Mouse (Mus musculus) embryonic facial prominence, embryonic 13.5 days (tissue): ENCODE data around the gene Foxc2. TPM values are rescaled to one million over a fixed set of nuclear protein-coding genes. Genes with fewer than 3 reads are reported as not detected.

ENCODE experiments used
- ATAC-seq: fragments of 200-750 bp; cut with Nextera tagmentation; 2 replicates; pipeline ENCODE4 v1.8.0; 2017; ENCODE audit warnings: low read depth; ENCODE audit not compliant: insufficient number of reproducible peaks, insufficient read depth, low FRiP score, low TSS enrichment
- H3K27ac ChIP-seq: fragments of 300-500 bp; sonication (generic); 2 replicates; pipeline ENCODE4 v1.5.1; 2015; ENCODE audit warnings: moderate library complexity, mild to moderate bottlenecking, inconsistent platforms
- H3K27me3 ChIP-seq: fragments of 300-500 bp; sonication (generic); 2 replicates; pipeline ENCODE4 v1.6.1; 2015; ENCODE audit warnings: mild to moderate bottlenecking, inconsistent platforms
- H3K36me3 ChIP-seq: fragments of 300-500 bp; sonication (generic); 2 replicates; pipeline ENCODE4 v1.6.1; 2015; ENCODE audit warnings: mild to moderate bottlenecking, inconsistent platforms
- H3K4me1 ChIP-seq: fragments of 300-500 bp; sonication (generic); 2 replicates; pipeline ENCODE4 v1.6.1; 2015; ENCODE audit warnings: inconsistent platforms
- H3K4me2 ChIP-seq: fragments of 300-500 bp; sonication (generic); 2 replicates; pipeline ENCODE4 v1.6.1; 2015; ENCODE audit warnings: moderate library complexity, mild to moderate bottlenecking, inconsistent platforms
- H3K4me3 ChIP-seq: fragments of 300-500 bp; sonication (generic); 2 replicates; pipeline ENCODE4 v1.5.1; 2015; ENCODE audit warnings: mild to moderate bottlenecking, inconsistent platforms
- H3K9ac ChIP-seq: fragments of 300-500 bp; sonication (generic); 2 replicates; pipeline ENCODE4 v1.6.1; 2015; ENCODE audit warnings: mild to moderate bottlenecking, inconsistent platforms
- H3K9me3 ChIP-seq: fragments of 300-500 bp; sonication (generic); 2 replicates; pipeline ENCODE4 v1.6.1; 2016; ENCODE audit warnings: inconsistent platforms
- WGBS: fragments of 180-500 bp; shearing (Covaris S2); methylation state at CpG from one replicate; pipeline ENCODE4 v1.1.7; 2015; ENCODE audit warnings: mixed read lengths; 5-methylcytosine and 5-hydroxymethylcytosine counted together
- polyA plus RNA-seq: library from polyadenylated mRNA; unstranded; fragments of >200 nt; fragmentation: Nextera tagmentation; extraction: Ambion mirVana; gene quantifications from 2 replicates; pipeline ENCODE4 v1.2.1, GENCODE M21; 2015

Foxc2 gene
- polyA plus RNA-seq, 1 experiment from 2014 or later = 3.3 TPM

GRCm38 (mm10) chr8:121123113-121123512 is 7.1 kb downstream of the Foxc2 start:
- ATAC-seq = no peak
- Histone ChIP-seq H3K36me3 (no peaks in the 10 kb centered on the region), H3K4me3 (no peak overlapping the region), H3K9me3 (no peaks in the 10 kb centered on the region), H3K4me1 (peaks cover 30% of the 10 kb centered on the region), H3K9ac (no peak overlapping the region), H3K4me2 (no peak overlapping the region), H3K27ac (no peak overlapping the region), H3K27me3 (peaks cover 99% of the 10 kb centered on the region)
- 40% methylated on average over 2 of the region's 2 CpGs for WGBS

- peak overlapping the region; percentile 40; the same call in 1 of the 2 replicates for H3K4me3 ChIP-seq
- 3% methylated on average over 17 of the region's 17 CpGs for WGBS
- no peaks in the 10 kb centered on the region for H3K9me3 ChIP-seq
- peaks cover 43% of the 10 kb centered on the region for H3K4me1 ChIP-seq
- H3K36me3 ChIP-seq = no peaks in the 10 kb centered on the region
- H3K27ac ChIP-seq = no peak overlapping the region
- H3K9ac ChIP-seq = no peak overlapping the region
- peak overlapping the region; percentile 68 for H3K4me2 ChIP-seq
- peaks cover 100% of the 10 kb centered on the region for H3K27me3 ChIP-seq
- peak; percentile 27; the same call in 1 of the 2 replicates for ATAC-seq
Observed at GRCm38 (mm10) chr8:121124547-121125239, 8.7 kb downstream of the Foxc2 start.

- H3K36me3 ChIP-seq = no peaks in the 10 kb centered on the region
- under 1% methylated on average over 35 of the region's 36 CpGs for WGBS
- peak overlapping the region; percentile 40 for H3K4me3 ChIP-seq
- H3K4me2 ChIP-seq = peak overlapping the region; percentile 68
- peak; percentile 65 for ATAC-seq
- H3K27me3 ChIP-seq = peaks cover 100% of the 10 kb centered on the region
- no peaks in the 10 kb centered on the region for H3K9me3 ChIP-seq
- peaks cover 40% of the 10 kb centered on the region for H3K4me1 ChIP-seq
- no peak overlapping the region; the same call in 1 of the 2 replicates for H3K27ac ChIP-seq
- 0 out of 2 replicates have a peak overlapping the region, but pooled peaks have one; percentile 36 for H3K9ac ChIP-seq
Observed at GRCm38 (mm10) chr8:121125311-121125876, 9.4 kb downstream of the Foxc2 start.

- ATAC-seq = no peak
- Histone ChIP-seq H3K36me3 (no peaks in the 10 kb centered on the region), H3K27ac (no peak overlapping the region), H3K4me2 (peak overlapping the region; percentile 68), H3K4me3 (peak overlapping the region; percentile 40), H3K9ac (no peak overlapping the region), H3K27me3 (peaks cover 100% of the 10 kb centered on the region), H3K9me3 (no peaks in the 10 kb centered on the region), H3K4me1 (peaks cover 38% of the 10 kb centered on the region)
- 5% methylated on average over 6 of the region's 6 CpGs for WGBS
Observed at GRCm38 (mm10) chr8:121126191-121126590, 10.2 kb downstream of the Foxc2 start.

GRCm38 (mm10) chr8:121126694-121127093 is 10.7 kb downstream of the Foxc2 start:
- no peak for ATAC-seq
- H3K9me3 ChIP-seq = no peaks in the 10 kb centered on the region
- H3K4me2 ChIP-seq = no peak overlapping the region
- H3K9ac ChIP-seq = no peak overlapping the region
- H3K27me3 ChIP-seq = peaks cover 99% of the 10 kb centered on the region
- H3K4me1 ChIP-seq = peaks cover 36% of the 10 kb centered on the region
- no peak overlapping the region for H3K27ac ChIP-seq
- H3K36me3 ChIP-seq = no peaks in the 10 kb centered on the region
- H3K4me3 ChIP-seq = no peak overlapping the region
- 4% methylated on average over 6 of the region's 6 CpGs for whole genome bisulfite sequencing

- Histone ChIP-seq H3K27me3 (peaks cover 99% of the 10 kb centered on the region), H3K4me2 (no peak overlapping the region), H3K4me3 (no peak overlapping the region), H3K4me1 (peaks cover 36% of the 10 kb centered on the region), H3K36me3 (no peaks in the 10 kb centered on the region), H3K27ac (no peak overlapping the region), H3K9me3 (no peaks in the 10 kb centered on the region), H3K9ac (no peak overlapping the region)
- 3% methylated on average over 11 of the region's 11 CpGs for WGBS
- ATAC-seq = no peak
Observed at GRCm38 (mm10) chr8:121127291-121127701, 11.3 kb downstream of the Foxc2 start.

- ATAC-seq = no peak
- Histone ChIP-seq H3K9me3 (no peaks in the 10 kb centered on the region), H3K4me3 (peak within 1 kb of the TSS; percentile 31), H3K27me3 (peaks cover 99% of the 10 kb centered on the region), H3K4me2 (peak within 1 kb of the TSS; percentile 43), H3K36me3 (no peaks in the 10 kb centered on the region), H3K9ac (peak within 1 kb of the TSS; percentile 38; the same call in 1 of the 2 replicates), H3K4me1 (peaks cover 36% of the 10 kb centered on the region), H3K27ac (no peak within 1 kb of the TSS)
- 4% methylated on average over 43 of the region's 43 CpGs for WGBS
Observed at GRCm38 (mm10) chr8:121127756-121128375, 11.9 kb downstream of the Foxc2 start, which contains the start of gene Foxl1. TSS of gene Foxl1 (plus strand) at chr8:121127940.

GRCm38 (mm10) chr8:121128531-121129264 is 12.7 kb downstream of the Foxc2 start:
- WGBS = 2% methylated on average over 55 of the region's 55 CpGs
- H3K27ac ChIP-seq = no peak overlapping the region

GRCm38 (mm10) chr8:121129265-121129940 is 13.4 kb downstream of the Foxc2 start:
- Histone ChIP-seq H3K4me3 (no peak overlapping the region), H3K9ac (no peak overlapping the region), H3K4me1 (peaks cover 36% of the 10 kb centered on the region)

More at GRCm38 (mm10) chr8:121128531-121129264, 12.7 kb downstream of the Foxc2 start:
- ATAC-seq = no peak
- H3K9ac ChIP-seq = peak overlapping the region; percentile 38; the same call in 1 of the 2 replicates
- H3K4me1 ChIP-seq = peaks cover 36% of the 10 kb centered on the region
- H3K36me3 ChIP-seq = no peaks in the 10 kb centered on the region
- peaks cover 92% of the 10 kb centered on the region for H3K27me3 ChIP-seq
- H3K4me2 ChIP-seq = peak overlapping the region; percentile 43
- peak overlapping the region; percentile 31 for H3K4me3 ChIP-seq
- no peaks in the 10 kb centered on the region for H3K9me3 ChIP-seq

GRCm38 (mm10) chr8:121130522-121130921 is 14.6 kb downstream of the Foxc2 start:
- Histone ChIP-seq H3K4me2 (no peak overlapping the region), H3K27ac (no peak overlapping the region), H3K4me1 (peaks cover 30% of the 10 kb centered on the region), H3K9me3 (no peaks in the 10 kb centered on the region), H3K36me3 (no peaks in the 10 kb centered on the region), H3K4me3 (no peak overlapping the region), H3K9ac (no peak overlapping the region), H3K27me3 (peaks cover 81% of the 10 kb centered on the region)
- 33% methylated on average over 5 of the region's 5 CpGs for WGBS
- ATAC-seq = no peak

More at GRCm38 (mm10) chr8:121129265-121129940, 13.4 kb downstream of the Foxc2 start:
- Histone ChIP-seq H3K27me3 (peaks cover 92% of the 10 kb centered on the region), H3K27ac (no peak overlapping the region), H3K4me2 (peak overlapping the region; percentile 43; the same call in 1 of the 2 replicates), H3K36me3 (no peaks in the 10 kb centered on the region), H3K9me3 (no peaks in the 10 kb centered on the region)
- no peak for ATAC-seq
- 16% methylated on average over 16 of the region's 16 CpGs for WGBS
